Mouse (Mus musculus) bone marrow, adult 2 months (tissue): ENCODE measurements around the gene Zfp64.

Experiments
- CTCF ChIP-seq: fragments of 200-500 bp; IDR thresholded peaks from 2 replicates; pipeline ENCODE4 v1.5.1; 2011; ENCODE audit warnings: low read length, control low read depth; ENCODE audit not compliant: control insufficient read depth, insufficient read depth
- POLR2A ChIP-seq: fragments of 200-500 bp; IDR thresholded peaks from 2 replicates; pipeline ENCODE4 v1.6.1; 2011; ENCODE audit warnings: low read depth, mild to moderate bottlenecking, control low read depth, low read length, borderline replicate concordance; ENCODE audit not compliant: control insufficient read depth

GRCm38 (mm10) chr2:168981951-168982350 is 26.6 kb upstream of the Zfp64 start:
- TF ChIP-seq CTCF = no peak
- TF ChIP-seq POLR2A = no peak
